14 mouse cellular contexts compared by ENCODE assay signal in the genomic region with DNA sequence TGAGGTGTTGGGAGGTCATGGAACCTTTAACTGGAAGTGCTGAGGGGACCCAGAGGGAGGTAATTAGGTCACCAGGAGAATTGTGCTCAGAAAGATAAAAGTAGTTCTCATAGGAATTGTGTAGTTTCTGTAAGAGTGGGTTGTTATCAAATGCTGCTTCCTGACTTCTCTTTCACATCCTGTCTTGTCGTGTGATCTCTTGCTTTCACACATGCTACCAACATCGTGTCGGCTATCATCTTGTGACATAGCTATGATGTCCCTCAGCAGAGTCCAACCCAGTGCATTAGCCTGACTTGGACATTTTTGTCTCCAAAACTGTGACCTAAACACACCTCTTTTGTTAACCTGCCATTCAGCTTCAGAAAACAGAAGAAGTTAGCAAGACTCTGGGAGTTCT.
"Had no signal": no experiment of that assay in that cellular context is flagged by ENCODE, and none has a peak within 500 bp of the region (broad histone marks: within the 10 kb centered on the region; RNA-seq: fewer than 3 reads in every experiment).

No protein-coding gene starts in this region.

- ATAC-seq: midbrain, embryonic 15.5 days had no signal

- DNase-seq: kidney, postnatal 25 days; layer of hippocampus, adult 9-11 months; liver, embryonic 13.5 days; lung, adult 2 months; lung, postnatal 14 days; lung, postnatal 4 days; retina, postnatal 1 day; right cerebral cortex, postnatal 25 days; spleen, adult 18-20 months; thymus, adult 18-20 months; thymus, postnatal 36 days had no signal

- H3K27me3 ChIP-seq: liver, embryonic 13.5 days; midbrain, embryonic 12.5 days; midbrain, embryonic 15.5 days; neural tube, embryonic 13.5 days had no signal

- H3K36me3 ChIP-seq: liver, embryonic 13.5 days; midbrain, embryonic 12.5 days; midbrain, embryonic 15.5 days; neural tube, embryonic 13.5 days had no signal
